Mouse (Mus musculus) urinary bladder, postnatal 14 days (tissue): ENCODE results near the gene Comt.

ENCODE experiments used
- DNase-seq: peaks from one replicate; pipeline ENCODE4 v3.0.0; 2021; ENCODE audit warnings: low spot score

Gene Comt

GRCm38 (mm10) chr16:18433341-18433920, 6.8 kb upstream of the Comt start:
- DNase-seq, result no peak

- DNase-seq, result no peak
Measured at GRCm38 (mm10) chr16:18430641-18431212, 4.1 kb upstream of the Comt start.

- DNase-seq, result no peak
Measured at GRCm38 (mm10) chr16:18429641-18430040, 3.0 kb upstream of the Comt start.

- DNase-seq, result no peak
Measured at GRCm38 (mm10) chr16:18428516-18429042, 1.9 kb upstream of the Comt start.

GRCm38 (mm10) chr16:18428011-18428515, 1.4 kb upstream of the Comt start:
- no peak for DNase-seq

GRCm38 (mm10) chr16:18426215-18426791, 349 bp downstream of the Comt start, which contains the start of gene Txnrd2:
Gene Txnrd2, plus strand, starts transcription at chr16:18426384.
- DNase-seq, result peak; percentile 86

DNA sequence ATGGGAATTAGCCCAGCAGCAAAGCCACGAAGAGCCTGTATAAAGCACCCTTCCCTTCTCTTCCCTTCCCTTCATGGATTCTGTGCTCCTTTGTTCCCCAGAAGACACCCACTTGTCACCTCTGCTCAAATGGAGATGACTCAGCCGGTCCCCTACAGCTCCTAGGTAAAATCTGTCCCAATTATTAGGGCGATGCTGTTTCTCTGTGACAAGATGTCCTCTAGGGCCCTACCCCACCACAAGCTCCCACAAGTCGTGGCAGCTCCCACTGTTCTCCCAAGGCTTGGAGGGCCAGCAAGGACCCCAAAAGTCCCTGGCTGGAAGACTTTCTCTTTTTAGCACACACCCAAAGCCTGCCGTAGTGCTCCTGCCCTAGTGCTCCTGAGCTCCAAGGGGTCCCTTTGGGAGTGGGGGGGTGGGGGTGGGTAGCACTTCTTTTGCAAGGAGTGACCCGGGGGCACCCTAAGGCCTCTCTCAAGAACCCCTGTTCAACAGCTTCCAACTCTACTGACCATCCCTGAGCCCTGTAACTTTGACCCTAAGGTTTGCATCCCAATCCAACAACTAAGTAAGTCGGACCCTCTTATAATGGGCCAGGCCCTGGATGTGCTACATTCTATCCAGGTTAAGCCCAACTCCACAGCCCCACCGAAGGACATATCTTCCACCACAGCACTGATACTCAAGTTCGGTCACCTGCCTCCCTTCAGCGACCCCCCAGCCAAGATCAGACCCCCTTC, 1.0 kb downstream of the Comt start:
- no peak for DNase-seq

DNA sequence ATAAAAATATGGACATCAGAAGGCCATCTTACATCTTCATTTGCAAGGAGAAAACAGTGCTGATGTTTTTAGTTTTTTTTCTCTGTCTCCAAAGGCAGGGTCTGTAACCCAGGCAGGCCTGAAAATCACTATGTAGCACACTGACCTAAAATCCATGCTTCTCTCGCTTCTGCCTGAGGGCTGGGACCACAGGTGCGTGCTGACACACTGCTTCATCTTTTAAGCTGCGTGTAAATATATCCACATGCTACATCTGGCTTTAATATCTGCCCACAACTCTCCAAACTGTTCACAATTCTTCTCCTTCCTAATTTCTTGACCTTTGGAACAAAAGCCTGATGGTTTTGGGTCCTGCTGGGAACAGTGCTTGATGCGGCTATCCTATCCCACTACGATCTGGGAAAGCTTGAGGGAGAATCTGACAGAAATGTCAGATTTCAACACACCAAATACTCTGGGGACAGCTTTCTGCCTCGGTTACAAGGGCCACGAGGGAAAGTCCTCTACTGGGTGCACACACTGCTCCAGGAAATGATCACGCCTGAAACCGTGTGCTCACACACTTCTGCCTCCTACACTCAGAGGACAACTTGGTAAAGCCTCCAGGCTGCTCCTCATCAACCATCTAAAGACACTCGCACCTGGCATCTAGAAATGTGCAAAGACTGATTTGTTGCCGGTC, 2.1 kb downstream of the Comt start:
- DNase-seq, result no peak

- DNase-seq, result no peak
Measured at GRCm38 (mm10) chr16:18423915-18424265, 2.8 kb downstream of the Comt start.

- no peak for DNase-seq
Measured at GRCm38 (mm10) chr16:18423203-18423914, 3.3 kb downstream of the Comt start.

GRCm38 (mm10) chr16:18420571-18420970, 6.1 kb downstream of the Comt start:
- no peak for DNase-seq

GRCm38 (mm10) chr16:18419603-18420026, 7.0 kb downstream of the Comt start:
- no peak for DNase-seq

DNA sequence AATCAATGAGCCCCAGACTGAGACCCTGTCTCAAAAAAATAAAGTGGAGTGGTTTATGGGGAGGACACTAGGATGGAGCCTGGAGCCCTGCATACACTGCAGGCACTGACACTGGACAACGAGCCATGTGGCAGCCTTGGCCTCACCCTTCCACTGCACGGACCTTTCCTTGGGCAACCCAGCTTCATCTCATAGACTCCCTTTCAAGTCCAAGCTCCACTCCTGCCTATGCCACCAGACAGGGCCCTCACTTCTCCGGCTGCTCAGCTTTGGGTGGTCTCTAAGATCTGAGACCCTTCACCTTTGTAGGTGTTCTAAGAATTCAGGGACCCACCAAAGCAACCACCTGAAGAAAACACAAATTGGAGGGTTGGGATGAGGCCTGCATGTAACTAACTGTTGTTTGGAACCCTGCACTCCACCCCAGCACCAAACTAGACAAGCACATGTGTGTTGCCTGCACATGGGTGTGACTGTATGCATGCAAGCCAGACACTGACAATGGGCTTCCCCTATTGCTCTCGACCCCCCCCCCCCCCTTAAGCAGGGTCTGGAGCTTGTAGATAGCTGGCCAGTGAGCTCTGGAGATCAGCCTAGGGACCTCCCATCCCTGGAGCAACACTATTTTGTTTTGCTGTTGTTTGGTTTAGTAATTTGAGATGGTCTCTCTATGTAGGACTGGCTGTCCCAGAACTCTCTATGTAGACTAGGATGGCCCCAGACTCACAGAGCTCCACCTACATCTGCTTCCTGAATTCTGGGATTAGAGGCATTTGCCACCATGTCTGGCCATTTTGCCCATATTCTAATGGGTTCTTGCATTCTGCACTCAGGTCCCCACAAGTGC, 7.7 kb downstream of the Comt start:
- no peak for DNase-seq

DNA sequence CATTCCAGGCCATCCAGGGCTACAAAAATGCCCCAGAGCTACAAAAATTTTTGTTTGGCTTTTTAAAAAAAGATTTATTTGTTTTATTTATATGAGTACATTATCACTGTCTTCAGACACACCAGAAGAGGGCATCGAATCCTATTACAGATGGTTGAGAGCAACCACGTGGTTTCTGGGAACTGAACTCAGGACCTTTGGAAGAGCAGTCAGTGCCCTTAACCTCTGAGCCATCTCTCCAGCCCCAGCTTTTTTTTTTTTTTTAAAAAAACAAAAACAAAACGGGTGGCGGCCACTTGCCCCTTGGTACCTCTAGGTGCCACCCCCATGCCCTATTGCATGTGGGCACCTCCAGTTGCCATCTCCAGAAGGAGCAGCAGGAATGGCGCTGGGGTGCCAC, 9.2 kb downstream of the Comt start:
- DNase-seq, result no peak

DNA sequence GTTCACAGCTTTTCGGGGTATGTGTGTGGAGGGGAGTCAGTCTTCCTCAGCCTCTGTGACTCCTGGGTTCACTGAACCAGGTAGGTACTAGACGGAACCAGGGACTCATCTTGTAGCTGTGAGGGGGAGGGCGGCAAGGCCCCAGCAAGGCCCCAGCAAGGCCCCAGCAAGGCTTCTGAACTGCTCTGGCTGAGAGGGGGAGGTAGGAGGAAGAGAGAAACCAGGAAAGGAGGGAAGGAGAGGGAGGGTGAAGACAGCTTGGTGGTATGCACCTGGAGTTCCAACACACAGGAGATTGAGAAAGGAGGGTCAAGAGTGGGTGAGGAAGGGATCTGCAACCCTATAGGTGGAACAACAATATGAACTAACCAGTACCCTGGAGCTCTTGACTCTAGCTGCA, 9.8 kb downstream of the Comt start:
- no peak for DNase-seq

GRCm38 (mm10) chr16:18416094-18416761, 10.4 kb downstream of the Comt start:
- DNase-seq, result peak; percentile 65

DNA sequence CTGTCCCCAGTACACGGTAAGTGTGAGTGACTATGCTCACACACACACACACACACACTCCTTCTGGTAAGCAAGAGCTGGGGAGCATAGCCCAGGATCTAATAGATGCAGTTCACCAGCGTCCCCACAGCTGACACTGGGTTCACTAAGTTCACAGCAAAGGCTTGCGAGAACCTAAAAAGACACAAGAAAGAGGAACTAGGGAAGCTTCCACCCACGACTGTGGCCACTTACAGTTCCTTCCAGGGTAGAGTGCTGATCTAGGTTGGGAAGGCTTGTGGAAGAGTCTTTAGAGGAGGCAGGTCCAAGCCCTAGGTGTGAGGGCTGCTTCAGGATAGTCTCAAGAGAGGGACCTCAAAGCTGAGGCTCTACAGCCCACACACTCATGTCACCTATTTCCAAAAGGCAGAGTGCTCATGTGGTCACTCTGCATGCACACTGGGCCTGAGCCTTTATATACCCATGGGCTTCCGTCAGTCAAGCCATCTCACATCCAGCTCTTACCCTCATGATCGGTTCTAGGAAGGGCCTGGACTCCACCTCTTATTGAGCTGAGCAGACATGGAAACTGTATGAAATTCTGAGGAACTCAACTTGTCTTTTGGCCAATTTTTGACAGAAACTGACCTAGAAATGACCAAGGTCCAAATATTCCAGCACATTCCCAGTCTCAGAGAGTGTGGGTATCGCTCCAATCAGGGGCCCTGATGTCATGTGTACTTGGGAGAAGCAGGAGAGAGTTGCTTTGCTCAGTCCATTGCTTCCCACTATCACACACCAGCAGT, 13.4 kb downstream of the Comt start:
- no peak for DNase-seq

GRCm38 (mm10) chr16:18411802-18412476, 14.7 kb downstream of the Comt start:
- DNase-seq, result peak; percentile 31
